19 mouse cellular contexts compared by ENCODE assay signal in the genomic region with DNA sequence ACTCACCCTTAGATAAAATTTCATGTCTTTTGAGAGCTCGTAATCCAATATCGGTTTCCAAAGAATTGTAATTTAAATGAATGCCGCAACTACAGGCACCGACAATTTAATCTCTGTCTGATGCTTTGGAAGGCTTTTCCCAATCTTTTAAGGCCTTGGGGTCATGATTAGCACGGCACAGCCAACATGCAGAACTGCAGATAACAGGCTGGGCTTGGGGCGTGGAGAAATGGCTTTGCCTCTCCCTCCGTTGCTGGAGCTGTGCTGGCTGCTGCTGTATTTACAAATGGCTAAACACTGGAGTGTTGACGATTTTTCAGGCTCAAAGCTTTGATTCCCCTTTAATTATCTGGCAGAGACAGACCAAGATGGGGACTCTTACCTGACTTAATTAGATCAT.
"Had no signal": no experiment of that assay in that cellular context is flagged by ENCODE, and none has a peak within 500 bp of the region (broad histone marks: within the 10 kb centered on the region; RNA-seq: fewer than 3 reads in every experiment).

No protein-coding gene starts in this region.

- H3K9me3 ChIP-seq: liver, embryonic 15.5 days; lung, embryonic 15.5 days; neural tube, embryonic 12.5 days; stomach, embryonic 15.5 days had no signal

- H3K27me3 ChIP-seq: liver, embryonic 13.5 days; liver, embryonic 15.5 days; lung, embryonic 15.5 days; megakaryocyte, embryonic 14.5 days; neural tube, embryonic 12.5 days; stomach, embryonic 15.5 days had no signal

- ATAC-seq: liver, postnatal 0 days; lung, postnatal 0 days; midbrain, embryonic 16.5 days had no signal

- H3K9ac ChIP-seq: liver, embryonic 13.5 days; liver, embryonic 15.5 days; liver, postnatal 0 days; lung, embryonic 15.5 days; neural tube, embryonic 12.5 days; stomach, embryonic 15.5 days had no signal

- H3K4me2 ChIP-seq: liver, embryonic 11.5 days; liver, embryonic 13.5 days; liver, embryonic 15.5 days; lung, embryonic 15.5 days; neural tube, embryonic 12.5 days; stomach, embryonic 15.5 days had no signal

- H3K36me3 ChIP-seq: liver, embryonic 13.5 days; liver, embryonic 15.5 days; lung, embryonic 15.5 days; neural tube, embryonic 12.5 days; stomach, embryonic 15.5 days had no signal

- DNase-seq: liver, embryonic 13.5 days; liver, postnatal 0 days; lung, adult 2 months; lung, postnatal 14 days; lung, postnatal 36 days; right cerebral cortex, postnatal 14 days; thymus, adult 2 months; thymus, postnatal 25 days; thymus, postnatal 4 days had no signal

- H3K27ac ChIP-seq: liver, embryonic 13.5 days; liver, embryonic 15.5 days; lung, embryonic 15.5 days; macrophage; neural tube, embryonic 12.5 days; stomach, embryonic 15.5 days; stomach, postnatal 0 days had no signal

- H3K4me1 ChIP-seq: liver, embryonic 13.5 days; liver, embryonic 15.5 days; lung, embryonic 15.5 days; megakaryocyte, embryonic 14.5 days; stomach, embryonic 15.5 days had no signal

- H3K4me3 ChIP-seq: liver, embryonic 13.5 days; liver, embryonic 15.5 days; lung, embryonic 15.5 days; megakaryocyte, embryonic 14.5 days; neural tube, embryonic 12.5 days; stomach, embryonic 15.5 days had no signal
